Mouse (Mus musculus) left cerebral cortex, postnatal 36 days (tissue): ENCODE data around the gene Med9. TPM values are rescaled to one million over a fixed set of nuclear protein-coding genes. Genes with fewer than 3 reads are reported as not detected.

Source experiments
- DNase-seq, 2 experiments: peaks; one replicate each; pipeline ENCODE4 v3.0.0; 2021 to 2022; ENCODE audit warnings: low spot score in 2 of 2, mixed read lengths in 1 of 2
- intact Hi-C: fragments of 180-260 bp; cut with DNase I; formaldehyde crosslinking; loops from one replicate; pipeline ENCODE4 v1.15.1; 2025
- total RNA-seq, 2 experiments: library from RNA; stranded (reverse); gene quantifications; 2 replicates each; pipeline ENCODE4 v1.2.3; 2021

Med9 gene
- total RNA-seq, 2 experiments from 2014 or later = 37.4 to 46.0 TPM

- DNase-seq = no peak
These were observed 25.4 kb downstream of the Med9 start for GRCm38 (mm10) chr11:59973389-59973788.

GRCm38 (mm10) chr11:59975241-59975640 lies 27.2 kb downstream of the Med9 start:
- intact Hi-C loops = no loop called here
- no peak for DNase-seq

More at GRCm38 (mm10) chr11:59973389-59973788, 25.4 kb downstream of the Med9 start:
- intact Hi-C loops = no loop called here

GRCm38 (mm10) chr11:59977831-59978230 lies 29.8 kb downstream of the Med9 start:
- intact Hi-C loops = no loop called here
- DNase-seq = no peak

GRCm38 (mm10) chr11:59989406-59989805 lies 41.4 kb downstream of the Med9 start:
- no peak for DNase-seq
- intact Hi-C loops = no loop called here

GRCm38 (mm10) chr11:59991365-59991764 lies 43.4 kb downstream of the Med9 start:
- intact Hi-C loops = no loop called here

GRCm38 (mm10) chr11:59994318-59994717 lies 46.3 kb downstream of the Med9 start:
- no peak for DNase-seq
- intact Hi-C loops = no loop called here

More at GRCm38 (mm10) chr11:59991365-59991764, 43.4 kb downstream of the Med9 start:
- DNase-seq = no peak

GRCm38 (mm10) chr11:60001231-60001980 lies 53.4 kb downstream of the Med9 start:
- intact Hi-C loops = no loop called here
- no peak for DNase-seq

GRCm38 (mm10) chr11:60003811-60004210 lies 55.8 kb downstream of the Med9 start:
- intact Hi-C loops = no loop called here
- peak; percentile 39 to 41 for DNase-seq

GRCm38 (mm10) chr11:60004716-60005115 lies 56.7 kb downstream of the Med9 start:
- DNase-seq = peak; percentile 13 to 21
- intact Hi-C loops = no loop called here

- DNase-seq = no peak
- intact Hi-C loops = no loop called here
These were observed 57.9 kb downstream of the Med9 start for GRCm38 (mm10) chr11:60005866-60006265.

- no peak for DNase-seq
- intact Hi-C loops = no loop called here
These were observed 61.4 kb downstream of the Med9 start for GRCm38 (mm10) chr11:60009451-60009850.

- intact Hi-C loops = no loop called here
- no peak for DNase-seq
These were observed 63.5 kb downstream of the Med9 start for GRCm38 (mm10) chr11:60011516-60011915.

Other genes with a start within 250 kb of the Med9 start
- 1 to 10 TPM in 1 of 2 experiments, under 1 TPM in 1; 0.81 to 1.1 TPM for gene Pld6, start 160.6 kb upstream of the Med9 start, total RNA-seq
- gene Flcn, start 138.2 kb upstream of the Med9 start, total RNA-seq = 10 to 100 TPM; 48.6 to 48.9 TPM
- 10 to 100 TPM; 53.6 to 59.0 TPM for gene Nt5m, start 108.8 kb upstream of the Med9 start, total RNA-seq
- 10 to 100 TPM; 64.3 to 70.6 TPM for gene Cops3, start 108.4 kb upstream of the Med9 start, total RNA-seq
- 10 to 100 TPM in 1 of 2 experiments, 1 to 10 TPM in 1; 8.1 to 11.3 TPM for gene Rasd1, start 16.7 kb downstream of the Med9 start, total RNA-seq
- gene Pemt, start 98.3 kb downstream of the Med9 start, total RNA-seq = 1 to 10 TPM; 2.9 to 6.3 TPM
- 10 to 100 TPM; 57.3 to 73.4 TPM for gene Rai1, start 156.8 kb downstream of the Med9 start, total RNA-seq